Comparison of ENCODE assay signal across 17 mouse cellular contexts in the genomic region with DNA sequence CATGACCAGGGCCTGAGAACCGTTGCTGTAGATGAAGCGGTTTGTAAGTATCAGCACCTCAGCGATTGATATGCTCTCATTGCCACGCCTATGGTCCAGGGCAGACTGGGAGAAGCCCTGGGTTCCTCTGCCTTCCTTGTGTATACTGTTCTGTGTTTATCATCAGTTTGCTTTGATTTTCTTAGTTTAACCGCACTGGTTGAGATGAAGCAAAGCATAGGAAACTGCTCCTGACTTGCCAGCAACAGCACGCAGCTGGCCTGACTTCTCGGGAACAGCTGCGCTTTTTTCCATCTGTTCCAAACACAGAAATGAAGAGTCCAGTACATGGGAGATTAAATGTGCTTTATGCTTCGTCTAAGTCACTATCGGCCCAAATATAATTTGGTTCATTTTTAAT.
A peak's percentile ranks its signal among the peaks of the same experiment; 100 is the strongest.
DNase-seq lines count a peak whose midpoint lies in the region; ATAC-seq lines count a peak whose summit lies in the region.
"Had no signal": no experiment of that assay in that cellular context is flagged by ENCODE, and none has a peak within 500 bp of the region (broad histone marks: within the 10 kb centered on the region; RNA-seq: fewer than 3 reads in every experiment).

No protein-coding gene starts in this region.

- no peak overlapping the region for H3K4me3 ChIP-seq in forebrain, embryonic 15.5 days
- no peak overlapping the region for H3K4me3 ChIP-seq in forebrain, embryonic 10.5 days
- H3K4me3 ChIP-seq in lung, embryonic 16.5 days (ENCODE audit: low read length), result no peak overlapping the region
- H3K4me3 ChIP-seq: limb, embryonic 12.5 days had no signal

- ATAC-seq in forebrain, embryonic 15.5 days (replicated peaks), result 0 out of 2 replicates have a peak, but pooled peaks have one; percentile 29
- peak; percentile 91 for ATAC-seq in lung, embryonic 16.5 days (ENCODE audit: low read depth)
- ATAC-seq in megakaryocyte-erythroid progenitor cell, adult 5-6 weeks (replicated peaks; ENCODE audit: low FRiP score, low TSS enrichment, poor library complexity, severe bottlenecking), result no peak
- ATAC-seq: midbrain, embryonic 16.5 days had no signal

- DNase-seq in forebrain, embryonic 10.5 days (ENCODE audit: extremely low spot score, low spot score), result no peak
- peak; percentile 34 to 47 for DNase-seq in heart, postnatal 14 days
- no peak for DNase-seq in heart, postnatal 4 days
- DNase-seq in lung, adult 18-20 months, result no peak
- peak; percentile 4 to 62 for DNase-seq in lung, postnatal 4 days
- DNase-seq: adrenal gland, postnatal 25 days; B cell, adult 2 months; kidney, postnatal 14 days; right cerebral cortex, postnatal 25 days; thymus, postnatal 4 days had no signal

- H3K36me3 ChIP-seq in forebrain, embryonic 15.5 days, result no peaks in the 10 kb centered on the region
- no peaks in the 10 kb centered on the region for H3K36me3 ChIP-seq in forebrain, embryonic 10.5 days (replicated peaks)
- no peaks in the 10 kb centered on the region for H3K36me3 ChIP-seq in lung, embryonic 16.5 days (ENCODE audit: control insufficient read depth, insufficient read depth, low read length)
- H3K36me3 ChIP-seq: G1E; limb, embryonic 12.5 days had no signal

- H3K4me1 ChIP-seq in forebrain, embryonic 15.5 days, result no peaks in the 10 kb centered on the region
- H3K4me1 ChIP-seq in forebrain, embryonic 10.5 days, result peaks cover 9% of the 10 kb centered on the region
- no peaks in the 10 kb centered on the region; the same call in 1 of the 2 replicates for H3K4me1 ChIP-seq in lung, embryonic 16.5 days (replicated peaks; ENCODE audit: control insufficient read depth, insufficient read depth, low read length)

- 74% methylated on average over 10 of the region's 10 CpGs for WGBS in forebrain, embryonic 15.5 days
- 88% methylated on average over 10 of the region's 10 CpGs for WGBS in forebrain, embryonic 10.5 days
- WGBS in lung, embryonic 16.5 days, result 46% methylated on average over 10 of the region's 10 CpGs

- no peak overlapping the region for H3K9ac ChIP-seq in forebrain, embryonic 15.5 days (replicated peaks)
- no peak overlapping the region for H3K9ac ChIP-seq in lung, embryonic 16.5 days (ENCODE audit: low read length)
- H3K9ac ChIP-seq: limb, embryonic 12.5 days had no signal

- no peak overlapping the region for H3K4me2 ChIP-seq in forebrain, embryonic 15.5 days (replicated peaks)
- peak overlapping the region; percentile 13; the same call in 1 of the 2 replicates for H3K4me2 ChIP-seq in lung, embryonic 16.5 days (ENCODE audit: low read depth, low read length)
- H3K4me2 ChIP-seq: limb, embryonic 12.5 days had no signal

- H3K9me3 ChIP-seq in forebrain, embryonic 15.5 days, result no peaks in the 10 kb centered on the region
- H3K9me3 ChIP-seq in forebrain, embryonic 10.5 days, result no peaks in the 10 kb centered on the region
- H3K9me3 ChIP-seq in lung, embryonic 16.5 days (ENCODE audit: control insufficient read depth, low read length), result no peaks in the 10 kb centered on the region
- H3K9me3 ChIP-seq: G1E; limb, embryonic 12.5 days had no signal

- no peak overlapping the region for H3K27ac ChIP-seq in forebrain, embryonic 15.5 days (replicated peaks)
- H3K27ac ChIP-seq in forebrain, embryonic 10.5 days, result no peak overlapping the region
- no peak overlapping the region for H3K27ac ChIP-seq in lung, embryonic 16.5 days (ENCODE audit: low read length)
- H3K27ac ChIP-seq: limb, embryonic 12.5 days; macrophage had no signal

- H3K27me3 ChIP-seq in forebrain, embryonic 15.5 days, result no peaks in the 10 kb centered on the region
- no peaks in the 10 kb centered on the region for H3K27me3 ChIP-seq in forebrain, embryonic 10.5 days (ENCODE audit: poor library complexity, severe bottlenecking)
- H3K27me3 ChIP-seq in lung, embryonic 16.5 days (ENCODE audit: control insufficient read depth, insufficient read depth, low read depth, low read length), result no peaks in the 10 kb centered on the region
- H3K27me3 ChIP-seq: limb, embryonic 12.5 days had no signal

- intact Hi-C loops in heart, postnatal 14 days (cut with DNase I), result no loop called here

Comparison
In these comparisons a context has a peak if more than half of its experiments do, and no peak if none do; other contexts are left out.
1. DNase-seq: peak in heart, postnatal 14 days (2 of 2) and lung, postnatal 4 days (2 of 2); none in forebrain, embryonic 10.5 days (single experiment), heart, postnatal 4 days (single experiment) and lung, adult 18-20 months (0 of 2).